Mouse (Mus musculus): ENCODE data around the gene Zfp804b. TPM values are rescaled to one million over a fixed set of nuclear protein-coding genes. Genes with fewer than 3 reads are reported as not detected.

Gene Zfp804b
- polyA plus RNA-seq, 1 experiment from 2014 or later, result 1.2 TPM

GRCm38 (mm10) chr5:7007468-7007867, 337.1 kb downstream of the Zfp804b start:
- Histone ChIP-seq H3K4me2 (replicated peaks) (no peak overlapping the region), H3K4me3 (no peak overlapping the region), H3K27ac (replicated peaks) (no peak overlapping the region), H3K27me3 (no peaks in the 10 kb centered on the region), H3K9ac (replicated peaks) (no peak overlapping the region), H3K4me1 (no peaks in the 10 kb centered on the region), H3K36me3 (no peaks in the 10 kb centered on the region), H3K9me3 (no peaks in the 10 kb centered on the region)
- ATAC-seq (replicated peaks), result no peak
- 9% methylated on average over 3 of the region's 3 CpGs for WGBS

- H3K36me3 ChIP-seq, result no peaks in the 10 kb centered on the region
- ATAC-seq (replicated peaks), result no peak
- no peaks in the 10 kb centered on the region for H3K4me1 ChIP-seq
- no peaks in the 10 kb centered on the region for H3K9me3 ChIP-seq
- no peak overlapping the region for H3K4me2 ChIP-seq (replicated peaks)
- WGBS, result 89% methylated on average over 4 of the region's 4 CpGs
- H3K27me3 ChIP-seq, result no peaks in the 10 kb centered on the region
- H3K4me3 ChIP-seq, result no peak overlapping the region
- H3K27ac ChIP-seq (replicated peaks), result no peak overlapping the region
- no peak overlapping the region for H3K9ac ChIP-seq (replicated peaks)
Observed at GRCm38 (mm10) chr5:6983993-6984392, 360.6 kb downstream of the Zfp804b start.

GRCm38 (mm10) chr5:6934837-6935236, 409.7 kb downstream of the Zfp804b start:
- H3K36me3 ChIP-seq, result no peaks in the 10 kb centered on the region
- no peak overlapping the region for H3K27ac ChIP-seq (replicated peaks)
- ATAC-seq (replicated peaks), result no peak
- H3K4me3 ChIP-seq, result no peak overlapping the region
- H3K4me1 ChIP-seq, result no peaks in the 10 kb centered on the region
- WGBS, result 68% methylated on average over 1 of the region's 1 CpGs
- no peaks in the 10 kb centered on the region for H3K9me3 ChIP-seq
- no peak overlapping the region for H3K4me2 ChIP-seq (replicated peaks)
- H3K27me3 ChIP-seq, result no peaks in the 10 kb centered on the region
- H3K9ac ChIP-seq (replicated peaks), result no peak overlapping the region

GRCm38 (mm10) chr5:6911290-6911689, 433.3 kb downstream of the Zfp804b start:
- H3K4me2 ChIP-seq (replicated peaks), result no peak overlapping the region
- no peaks in the 10 kb centered on the region for H3K4me1 ChIP-seq
- H3K9ac ChIP-seq (replicated peaks), result no peak overlapping the region
- no peaks in the 10 kb centered on the region for H3K36me3 ChIP-seq
- H3K27me3 ChIP-seq, result no peaks in the 10 kb centered on the region
- 94% methylated on average over 3 of the region's 3 CpGs for WGBS
- H3K27ac ChIP-seq (replicated peaks), result no peak overlapping the region
- H3K9me3 ChIP-seq, result no peaks in the 10 kb centered on the region
- no peak for ATAC-seq (replicated peaks)
- H3K4me3 ChIP-seq, result no peak overlapping the region

- Histone ChIP-seq H3K36me3 (no peaks in the 10 kb centered on the region), H3K9me3 (no peaks in the 10 kb centered on the region), H3K27ac (replicated peaks) (no peak overlapping the region), H3K27me3 (no peaks in the 10 kb centered on the region), H3K4me2 (replicated peaks) (no peak overlapping the region), H3K4me3 (no peak overlapping the region), H3K4me1 (no peaks in the 10 kb centered on the region), H3K9ac (replicated peaks) (no peak overlapping the region)
- no peak for ATAC-seq (replicated peaks)
Observed at GRCm38 (mm10) chr5:6881396-6881795, 463.2 kb downstream of the Zfp804b start.

GRCm38 (mm10) chr5:6871566-6871965, 473.0 kb downstream of the Zfp804b start:
- no peaks in the 10 kb centered on the region for H3K4me1 ChIP-seq
- no peak overlapping the region for H3K4me3 ChIP-seq
- no peaks in the 10 kb centered on the region for H3K36me3 ChIP-seq
- no peak for ATAC-seq (replicated peaks)
- no peaks in the 10 kb centered on the region for H3K9me3 ChIP-seq
- no peak overlapping the region for H3K9ac ChIP-seq (replicated peaks)
- no peak overlapping the region for H3K4me2 ChIP-seq (replicated peaks)
- H3K27ac ChIP-seq (replicated peaks), result no peak overlapping the region
- no peaks in the 10 kb centered on the region for H3K27me3 ChIP-seq
- WGBS, result 72% methylated on average over 6 of the region's 6 CpGs

GRCm38 (mm10) chr5:6870970-6871369, 473.6 kb downstream of the Zfp804b start:
- Histone ChIP-seq H3K4me3 (no peak overlapping the region), H3K9me3 (no peaks in the 10 kb centered on the region), H3K9ac (replicated peaks) (no peak overlapping the region), H3K36me3 (no peaks in the 10 kb centered on the region), H3K4me1 (no peaks in the 10 kb centered on the region), H3K27me3 (no peaks in the 10 kb centered on the region), H3K4me2 (replicated peaks) (no peak overlapping the region), H3K27ac (replicated peaks) (no peak overlapping the region)
- ATAC-seq (replicated peaks), result no peak

- Histone ChIP-seq H3K9me3 (no peaks in the 10 kb centered on the region), H3K27ac (replicated peaks) (no peak overlapping the region), H3K4me3 (no peak overlapping the region), H3K4me2 (replicated peaks) (no peak overlapping the region), H3K36me3 (no peaks in the 10 kb centered on the region), H3K9ac (replicated peaks) (no peak overlapping the region), H3K27me3 (no peaks in the 10 kb centered on the region), H3K4me1 (no peaks in the 10 kb centered on the region)
- 60% methylated on average over 2 of the region's 2 CpGs for WGBS
- no peak for ATAC-seq (replicated peaks)
Observed at GRCm38 (mm10) chr5:6795396-6795795, 549.2 kb downstream of the Zfp804b start.

GRCm38 (mm10) chr5:6769357-6769892, 575.1 kb downstream of the Zfp804b start:
- ATAC-seq (replicated peaks), result no peak
- no peak overlapping the region for H3K9ac ChIP-seq (replicated peaks)
- H3K36me3 ChIP-seq, result no peaks in the 10 kb centered on the region
- H3K27ac ChIP-seq (replicated peaks), result no peak overlapping the region
- no peaks in the 10 kb centered on the region for H3K4me1 ChIP-seq
- H3K4me2 ChIP-seq (replicated peaks), result no peak overlapping the region
- 86% methylated on average over 6 of the region's 6 CpGs for WGBS
- H3K9me3 ChIP-seq, result no peaks in the 10 kb centered on the region
- no peaks in the 10 kb centered on the region for H3K27me3 ChIP-seq
- no peak overlapping the region for H3K4me3 ChIP-seq

Other genes with a start within 250 kb of the Zfp804b start
- 0.31 and 0.43 TPM in 2 replicates for gene Tex47, start 40.6 kb downstream of the Zfp804b start, polyA plus RNA-seq (2015; fragmentation: Nextera tagmentation; extraction: Ambion mirVana)